Mouse (Mus musculus) C2C12 (cell line): ENCODE data around the gene Slc36a1. TPM values are rescaled to one million over a fixed set of nuclear protein-coding genes. Genes with fewer than 3 reads are reported as not detected.

Source experiments
- H3K27me3 ChIP-seq: one replicate; pipeline ENCODE4 v1.6.1; 2011; ENCODE audit not compliant: control insufficient read depth, insufficient read depth, insufficient read length
- H3K36me3 ChIP-seq: one replicate; pipeline ENCODE4 v1.6.1; 2011; ENCODE audit not compliant: control insufficient read depth, insufficient read depth
- H3K4me3 ChIP-seq: one replicate; pipeline ENCODE4 v1.5.1; 2011; ENCODE audit warnings: mild to moderate bottlenecking, control low read depth; ENCODE audit not compliant: poor library complexity, insufficient read depth, severe bottlenecking
- H3K79me2 ChIP-seq: one replicate; pipeline ENCODE4 v1.6.1; 2011; ENCODE audit not compliant: control insufficient read depth, insufficient read depth
- H3K79me3 ChIP-seq: one replicate; pipeline ENCODE4 v1.6.1; 2011; ENCODE audit warnings: low read depth, control low read depth
- H3ac ChIP-seq: one replicate; pipeline ENCODE3; 2011; ENCODE audit warnings: low read depth; ENCODE audit not compliant: control insufficient read depth, insufficient read length
- CEBPB ChIP-seq: IDR thresholded peaks from one replicate; pipeline ENCODE4 v1.6.1; 2011; ENCODE audit warnings: low read depth, mild to moderate bottlenecking, control low read depth, moderate library complexity
- CTCF ChIP-seq: IDR thresholded peaks from one replicate; pipeline ENCODE4 v1.5.1; 2011; ENCODE audit not compliant: control insufficient read depth, insufficient read depth, insufficient read length
- FOSL1 ChIP-seq: IDR thresholded peaks from one replicate; pipeline ENCODE4 v1.8.0; 2011; ENCODE audit warnings: mild to moderate bottlenecking, low read length; ENCODE audit not compliant: poor library complexity, insufficient read depth, severe bottlenecking
- MAX ChIP-seq: IDR thresholded peaks from one replicate; pipeline ENCODE4 v1.6.1; 2011; ENCODE audit warnings: mild to moderate bottlenecking, control low read depth
- MYOD1 ChIP-seq: IDR thresholded peaks from one replicate; pipeline ENCODE4 v1.6.1; 2011; ENCODE audit warnings: low read depth; ENCODE audit not compliant: control insufficient read depth, insufficient read length
- MYOG ChIP-seq: IDR thresholded peaks from one replicate; pipeline ENCODE4 v1.6.1; 2011; ENCODE audit not compliant: control insufficient read depth, insufficient read length; ENCODE audit errors: extremely low read depth
- USF1 ChIP-seq: IDR thresholded peaks from one replicate; pipeline ENCODE4 v1.6.1; 2011; ENCODE audit warnings: low read depth, mild to moderate bottlenecking, control low read depth, moderate library complexity
- polyA plus RNA-seq: library from polyadenylated mRNA; unstranded; fragments of >200 nt; fragmentation: generic; extraction: Trizol; gene quantifications from one replicate; pipeline ENCODE4 v1.2.1, GENCODE M21; 2012; ENCODE audit warnings: missing spikeins

Gene Slc36a1
- polyA plus RNA-seq, 1 experiment: 4.5 TPM

- H3K79me2 ChIP-seq: peaks cover 7% of the 10 kb centered on the region
- no peak overlapping the region for H3K4me3 ChIP-seq
- no peaks in the 10 kb centered on the region for H3K27me3 ChIP-seq
- H3ac ChIP-seq: no peak overlapping the region
- TF ChIP-seq FOSL1 (no peak), CEBPB (no peak), CTCF (no peak)
- H3K36me3 ChIP-seq: no peaks in the 10 kb centered on the region
- no peaks in the 10 kb centered on the region for H3K79me3 ChIP-seq
Observed at GRCm38 (mm10) chr11:55209626-55210353, 5.6 kb downstream of the Slc36a1 start.

GRCm38 (mm10) chr11:55213518-55213917, 9.4 kb downstream of the Slc36a1 start:
- no peaks in the 10 kb centered on the region for H3K36me3 ChIP-seq
- TF ChIP-seq CTCF (no peak), MYOG (no peak), MAX (no peak), USF1 (no peak), MYOD1 (no peak), FOSL1 (no peak), CEBPB (no peak)

GRCm38 (mm10) chr11:55214161-55214560, 10.0 kb downstream of the Slc36a1 start:
- Histone ChIP-seq H3K79me2 (no peaks in the 10 kb centered on the region), H3K27me3 (no peaks in the 10 kb centered on the region), H3K36me3 (no peaks in the 10 kb centered on the region), H3K79me3 (no peaks in the 10 kb centered on the region), H3ac (no peak overlapping the region), H3K4me3 (no peak overlapping the region)
- TF ChIP-seq MAX (no peak), CEBPB (no peak), USF1 (no peak), MYOG (no peak), MYOD1 (no peak), FOSL1 (no peak), CTCF (no peak)

More at GRCm38 (mm10) chr11:55213518-55213917, 9.4 kb downstream of the Slc36a1 start:
- H3K27me3 ChIP-seq: no peaks in the 10 kb centered on the region
- no peak overlapping the region for H3K4me3 ChIP-seq
- no peaks in the 10 kb centered on the region for H3K79me3 ChIP-seq
- H3K79me2 ChIP-seq: no peaks in the 10 kb centered on the region
- no peak overlapping the region for H3ac ChIP-seq

GRCm38 (mm10) chr11:55214978-55215377, 10.8 kb downstream of the Slc36a1 start:
- TF ChIP-seq MAX: no peak
- TF ChIP-seq CEBPB: no peak
- TF ChIP-seq MYOD1: no peak
- no peak for TF ChIP-seq CTCF
- no peak for TF ChIP-seq USF1
- no peak for TF ChIP-seq MYOG
- TF ChIP-seq FOSL1: no peak
- Histone ChIP-seq H3ac (no peak overlapping the region), H3K79me3 (no peaks in the 10 kb centered on the region), H3K27me3 (no peaks in the 10 kb centered on the region), H3K36me3 (no peaks in the 10 kb centered on the region), H3K79me2 (no peaks in the 10 kb centered on the region), H3K4me3 (no peak overlapping the region)

- Histone ChIP-seq H3K27me3 (no peaks in the 10 kb centered on the region), H3K79me3 (no peaks in the 10 kb centered on the region), H3K36me3 (no peaks in the 10 kb centered on the region), H3K4me3 (no peak overlapping the region), H3ac (no peak overlapping the region), H3K79me2 (no peaks in the 10 kb centered on the region)
- no peak for TF ChIP-seq USF1
- no peak for TF ChIP-seq CEBPB
- TF ChIP-seq FOSL1: no peak
- no peak for TF ChIP-seq CTCF
- TF ChIP-seq MYOD1: no peak
- TF ChIP-seq MAX: no peak
- no peak for TF ChIP-seq MYOG
Observed at GRCm38 (mm10) chr11:55216061-55216460, 11.9 kb downstream of the Slc36a1 start.

- no peaks in the 10 kb centered on the region for H3K27me3 ChIP-seq
- no peaks in the 10 kb centered on the region for H3K79me2 ChIP-seq
- no peak overlapping the region for H3ac ChIP-seq
- no peaks in the 10 kb centered on the region for H3K36me3 ChIP-seq
- TF ChIP-seq MYOG (no peak), USF1 (no peak), CEBPB (no peak), MAX (no peak), MYOD1 (no peak), CTCF (no peak), FOSL1 (no peak)
- H3K79me3 ChIP-seq: no peaks in the 10 kb centered on the region
- no peak overlapping the region for H3K4me3 ChIP-seq
Observed at GRCm38 (mm10) chr11:55216830-55217229, 12.7 kb downstream of the Slc36a1 start.
